Mouse (Mus musculus): ENCODE measurements around the gene Wnk4.

Wnk4 gene

DNA sequence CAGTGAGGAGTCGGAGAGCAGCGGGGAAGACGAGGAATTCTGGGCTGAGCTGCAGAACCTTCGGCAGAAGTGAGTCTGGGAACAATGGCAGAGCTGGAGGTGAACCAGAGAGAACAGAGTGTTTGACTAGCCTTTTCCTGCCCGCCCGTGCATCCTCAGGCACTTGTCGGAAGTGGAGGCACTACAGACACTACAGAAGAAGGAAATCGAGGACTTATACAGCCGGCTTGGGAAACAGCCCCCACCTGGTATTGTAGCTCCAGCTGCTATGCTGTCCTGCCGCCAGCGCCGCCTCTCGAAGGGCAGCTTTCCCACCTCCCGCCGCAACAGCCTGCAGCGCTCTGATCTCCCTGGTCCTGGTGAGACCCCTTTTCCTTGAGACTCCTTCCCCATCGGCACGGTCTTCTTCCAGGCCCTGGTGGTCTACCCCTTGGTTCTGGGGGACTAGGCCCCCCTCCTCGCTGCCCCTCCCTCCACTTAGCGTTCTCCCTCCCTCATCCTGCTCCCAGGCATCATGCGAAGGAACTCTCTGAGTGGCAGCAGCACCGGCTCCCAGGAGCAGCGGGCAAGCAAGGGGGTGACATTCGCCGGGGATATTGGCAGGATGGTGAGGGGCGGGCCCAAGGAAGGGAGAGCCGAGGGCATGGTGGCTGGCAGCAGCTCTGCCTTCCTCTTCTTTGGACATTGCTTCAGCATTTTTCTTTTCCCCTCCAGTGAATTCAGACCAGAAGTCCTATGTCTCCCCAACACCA lies 16.1 kb downstream of the Wnk4 start:
- no peak for DNase-seq

DNA sequence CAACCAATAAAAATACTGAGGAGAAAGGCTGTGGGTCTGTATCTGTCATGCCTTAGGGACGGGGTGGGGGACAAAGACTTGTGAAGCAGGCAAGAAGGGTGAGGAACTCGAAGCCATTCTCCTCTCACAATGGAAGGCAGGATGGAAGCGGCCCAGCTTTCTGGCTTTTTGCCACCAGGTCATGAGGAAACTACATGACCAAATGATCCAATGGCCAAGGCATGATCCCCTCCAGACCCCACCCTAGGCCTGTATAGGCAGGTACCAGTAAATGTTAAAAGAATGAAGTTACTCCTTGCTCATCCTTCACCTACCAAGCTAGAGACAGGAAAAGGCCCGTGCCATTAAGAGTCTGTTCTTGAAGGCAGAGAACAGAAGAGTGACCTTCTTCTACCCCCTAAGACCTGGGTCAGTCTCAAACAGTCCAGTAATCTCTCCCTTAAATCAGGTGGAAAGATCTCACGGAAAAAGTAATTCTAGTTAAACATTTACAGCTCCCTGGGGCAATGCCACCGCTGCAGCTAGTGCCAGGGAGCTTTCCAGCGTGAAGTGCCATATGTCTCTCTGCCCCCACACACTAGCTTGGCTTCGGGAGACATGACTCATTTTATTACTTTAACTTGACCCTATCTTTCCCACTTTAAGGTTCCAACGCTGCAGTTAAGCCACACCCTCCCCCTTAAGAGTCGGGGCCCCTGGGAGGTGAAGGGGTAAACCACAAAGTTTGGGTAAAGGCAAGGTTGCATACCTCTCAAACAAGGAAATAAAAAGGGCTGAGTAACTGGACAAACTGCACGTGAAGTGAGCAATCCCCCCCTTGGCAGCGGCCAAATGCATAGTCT lies 17.2 kb downstream of the Wnk4 start:
- DNase-seq: no peak

DNA sequence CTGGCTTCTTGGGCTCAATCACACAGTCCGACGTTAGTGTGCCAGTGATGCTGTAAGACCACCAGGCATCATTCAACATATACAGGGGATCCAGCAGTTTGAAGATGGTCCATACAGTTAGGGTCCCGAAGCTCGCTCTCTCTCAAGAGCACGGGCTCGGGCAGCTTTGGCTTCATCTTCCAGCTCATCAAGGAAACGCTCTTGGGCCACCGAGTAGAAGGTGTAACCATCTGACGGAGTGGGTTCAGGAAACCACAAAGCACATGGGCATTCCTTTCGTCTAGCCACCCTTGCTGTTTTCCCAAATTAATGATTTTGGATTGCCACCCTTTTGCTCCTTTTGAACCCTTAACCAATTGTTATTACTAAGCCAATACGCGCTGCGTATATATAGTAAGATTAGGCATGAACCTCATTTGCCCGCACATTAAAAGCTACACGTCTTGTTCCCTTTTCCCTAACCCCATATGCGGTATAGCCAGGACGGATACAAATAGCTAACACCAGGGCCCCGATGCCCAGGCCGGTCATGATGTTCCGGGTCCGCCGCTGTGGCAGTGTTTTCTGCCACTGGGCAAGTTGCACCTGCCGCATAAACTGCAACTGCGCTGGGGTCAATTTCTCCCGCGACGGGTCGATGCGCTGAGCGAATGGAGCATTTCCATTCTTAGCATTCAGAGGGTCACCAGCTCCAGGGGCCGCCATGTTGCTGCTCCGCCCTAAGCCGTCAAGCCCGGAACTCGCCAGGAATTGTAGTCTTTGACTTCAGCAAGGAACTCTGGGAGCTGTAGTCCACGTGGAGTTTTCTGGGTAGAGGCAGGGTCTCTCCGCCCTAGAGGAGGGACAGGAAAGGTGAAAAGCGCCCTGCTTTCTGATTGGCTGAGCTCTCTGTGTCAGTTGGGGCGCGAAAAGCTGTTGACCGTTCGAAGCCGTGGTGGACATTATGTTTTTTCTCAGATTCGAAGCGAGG lies 18.1 kb downstream of the Wnk4 start, which contains the start of the genes Cntd1 and Coa3:
Cntd1 (plus strand) TSS at position 790 of the 970 bp plus-strand sequence.
Coa3 (minus strand) TSS at position 892 of the 970 bp plus-strand sequence.
- DNase-seq: peak; percentile 78 to 81

GRCm38 (mm10) chr11:101279193-101279569 lies 18.8 kb downstream of the Wnk4 start:
- DNase-seq: no peak

- DNase-seq: no peak
Observed at GRCm38 (mm10) chr11:101280837-101281236, 20.5 kb downstream of the Wnk4 start.

DNA sequence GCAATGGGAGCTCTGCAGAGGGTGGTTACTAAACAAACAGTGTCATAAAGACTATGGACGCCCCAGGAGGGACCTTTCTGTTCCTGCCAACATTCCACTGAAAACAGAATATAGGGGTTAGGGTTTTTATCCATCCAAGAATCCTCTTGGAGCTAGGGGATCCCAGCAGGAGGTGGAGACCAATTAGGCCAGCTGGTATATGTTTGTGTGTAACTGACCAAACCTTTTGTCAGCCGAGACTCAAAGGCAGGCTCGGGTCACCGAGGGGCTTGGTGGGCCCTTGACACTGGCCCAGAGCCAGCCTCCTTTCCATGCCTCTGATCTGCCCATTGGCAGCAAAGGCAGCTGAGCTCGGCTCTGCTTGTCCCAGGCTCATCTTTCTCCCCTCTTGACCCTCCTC lies 22.5 kb downstream of the Wnk4 start:
- no peak for DNase-seq

- no peak for DNase-seq
Observed at GRCm38 (mm10) chr11:101283805-101284204, 23.4 kb downstream of the Wnk4 start.

- DNase-seq: no peak
Observed at GRCm38 (mm10) chr11:101287306-101287705, 26.9 kb downstream of the Wnk4 start.

GRCm38 (mm10) chr11:101291231-101291630 lies 30.9 kb downstream of the Wnk4 start:
- DNase-seq: no peak

DNA sequence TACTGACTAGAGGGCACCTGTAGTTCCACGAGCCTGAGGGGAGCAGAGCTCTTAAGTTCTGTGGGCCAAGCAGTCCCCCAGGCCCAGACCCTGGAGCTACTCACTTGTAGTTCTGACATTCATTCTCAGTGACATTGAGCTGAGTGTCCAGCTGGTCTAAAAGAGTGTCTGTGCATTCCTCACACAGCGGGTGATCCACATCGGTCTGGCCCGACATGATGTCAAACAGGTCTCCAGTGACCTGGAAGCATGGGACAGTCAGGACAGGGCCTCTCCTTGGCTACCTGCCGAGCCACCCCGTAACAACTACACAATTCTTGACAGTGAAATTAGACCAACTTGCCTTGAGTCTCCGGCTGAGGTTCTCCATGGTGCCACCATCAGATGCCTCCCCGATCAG lies 34.8 kb downstream of the Wnk4 start:
- no peak for DNase-seq

GRCm38 (mm10) chr11:101300881-101301280 lies 40.5 kb downstream of the Wnk4 start:
- DNase-seq: peak in 1 of 2 experiments; percentile 11

DNA sequence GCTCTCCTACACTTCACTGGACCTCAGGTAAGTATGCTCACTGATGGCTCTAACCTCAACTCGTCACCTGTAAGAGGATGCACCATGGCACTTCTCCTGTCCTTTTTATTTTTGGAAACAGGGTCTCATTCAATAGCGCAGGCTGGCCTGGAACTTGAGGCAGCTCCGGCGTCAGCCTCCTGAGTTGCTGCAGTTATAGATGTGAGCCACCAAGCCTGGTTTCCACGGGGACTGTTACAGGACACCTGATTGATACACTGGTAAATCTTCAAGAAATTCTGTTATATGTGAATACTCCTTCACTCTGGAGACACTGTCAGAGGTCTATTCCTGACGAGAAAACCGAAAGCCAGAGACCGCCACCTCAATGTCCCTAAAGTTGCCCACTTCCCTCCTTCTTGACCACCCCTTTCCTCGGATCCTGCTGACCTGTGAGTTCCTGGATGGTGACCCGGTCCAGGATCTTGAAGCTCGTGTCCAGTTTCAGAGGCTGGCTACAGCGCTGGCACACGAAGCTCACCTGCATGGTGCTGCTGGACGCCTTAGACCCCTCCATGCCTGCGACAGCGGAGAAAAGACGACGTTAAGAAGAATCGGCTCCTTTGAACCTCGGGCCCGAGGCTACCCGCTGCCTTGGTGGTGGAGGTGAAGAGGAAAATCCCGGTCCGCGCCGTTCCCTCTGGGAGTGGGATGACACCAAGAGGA lies 41.1 kb downstream of the Wnk4 start:
- no peak for DNase-seq

DNA sequence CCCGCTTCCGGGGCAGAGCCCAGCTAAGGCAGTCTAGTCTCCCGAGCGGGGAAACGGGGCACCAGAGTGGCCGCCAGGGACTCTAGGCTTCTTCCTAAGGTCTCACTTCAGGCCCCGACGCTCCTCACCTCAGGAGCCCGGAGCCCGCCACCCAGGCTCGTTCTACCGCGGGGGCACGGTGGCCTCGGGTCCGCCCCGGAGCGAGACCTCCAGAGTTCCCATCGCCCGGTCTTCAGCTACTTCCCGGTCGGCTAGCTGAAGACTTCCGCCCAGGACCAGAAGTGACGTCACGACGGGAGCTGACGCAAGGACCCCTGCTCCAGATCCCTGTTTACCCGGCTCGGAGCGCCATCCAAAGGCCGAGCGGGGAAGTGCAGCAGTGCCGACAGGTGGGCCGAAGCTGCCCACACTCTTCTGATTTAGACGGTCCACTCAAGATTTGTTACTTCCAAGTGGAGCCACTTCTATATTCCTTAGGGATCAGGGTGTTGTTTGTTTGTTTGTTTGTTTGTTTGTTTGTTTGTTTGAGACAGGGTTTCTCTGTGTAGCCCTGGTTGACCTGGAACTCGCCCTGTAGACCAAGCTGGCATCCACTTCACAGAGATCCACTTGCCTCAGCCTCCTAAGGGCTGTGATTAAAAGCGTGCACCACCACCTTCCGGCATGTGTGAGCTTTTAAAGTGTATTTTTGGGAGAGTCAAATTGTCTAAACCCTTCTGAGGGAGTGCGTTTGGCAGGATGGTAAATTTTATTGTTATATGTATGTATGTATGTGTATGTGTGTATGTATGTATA lies 41.8 kb downstream of the Wnk4 start, which contains the start of gene Becn1:
Becn1 (minus strand) TSS at position 283 of the 795 bp plus-strand sequence.
- peak; percentile 98 for DNase-seq

DNA sequence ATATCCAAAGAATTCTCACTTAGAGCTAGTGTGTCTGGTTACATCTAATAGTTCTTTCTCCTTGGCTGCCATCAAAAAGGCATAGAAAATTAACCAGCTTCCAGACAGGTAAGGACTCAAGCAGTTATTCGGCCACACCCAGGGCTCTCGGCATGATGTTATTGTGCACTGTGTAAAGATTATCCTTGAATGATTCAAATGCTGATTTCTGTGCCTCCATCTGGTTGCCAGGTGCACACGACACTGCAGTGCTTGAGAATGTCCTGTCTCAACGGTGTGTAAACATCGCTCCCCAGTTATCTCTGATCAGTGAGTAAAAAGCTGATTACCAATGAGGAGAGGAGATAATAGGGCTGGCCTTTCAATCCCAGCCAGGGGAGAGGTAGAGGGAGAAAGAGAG lies 47.4 kb downstream of the Wnk4 start:
- DNase-seq: no peak

DNA sequence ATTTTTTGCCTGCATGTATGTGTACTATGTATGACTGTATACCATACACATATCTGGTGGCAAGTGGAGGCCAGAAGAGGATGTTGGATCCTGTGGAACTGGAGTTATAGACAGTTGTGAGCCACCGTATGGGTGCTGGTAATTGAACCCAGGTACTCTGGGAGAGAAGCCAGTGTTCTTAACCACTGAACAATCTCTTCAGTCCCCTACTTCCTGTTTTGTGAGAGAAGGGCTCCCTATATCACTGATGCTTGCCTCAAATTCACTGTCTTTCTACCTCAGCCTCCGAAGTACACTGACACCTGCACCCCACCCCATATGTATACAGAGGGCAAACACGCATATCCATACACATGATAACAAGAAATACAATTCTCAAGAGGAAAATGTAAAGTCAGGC lies 50.7 kb downstream of the Wnk4 start:
- DNase-seq: no peak

GRCm38 (mm10) chr11:101312150-101312549 lies 51.8 kb downstream of the Wnk4 start:
- no peak for DNase-seq

GRCm38 (mm10) chr11:101314567-101314966 lies 54.2 kb downstream of the Wnk4 start:
- DNase-seq: no peak

DNA sequence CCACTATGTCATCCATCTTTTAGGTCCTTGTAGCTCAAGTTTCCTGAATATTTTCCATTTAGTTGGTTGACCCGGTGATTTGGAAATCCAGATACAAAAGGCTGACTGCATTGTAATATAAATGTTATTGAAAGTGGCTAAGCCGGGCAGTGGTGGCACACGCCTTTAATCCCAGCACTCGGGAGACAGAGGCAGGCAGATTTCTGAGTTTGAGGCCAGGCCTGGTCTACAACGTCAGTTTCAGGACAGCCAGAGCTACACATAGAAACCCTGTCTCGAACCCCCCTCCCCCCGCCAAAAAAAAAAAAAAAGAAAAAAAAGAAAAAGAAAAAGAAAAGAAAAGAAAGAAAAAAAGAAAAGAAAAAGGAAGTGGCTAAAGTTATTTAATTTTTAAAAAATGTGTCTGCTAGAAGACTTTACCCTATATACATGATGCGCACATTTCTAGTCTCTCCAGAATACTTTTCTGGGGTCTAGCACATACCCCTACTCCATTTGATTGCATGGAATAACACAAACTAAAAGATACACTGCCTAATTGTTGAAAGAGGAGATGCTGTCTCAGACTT lies 54.8 kb downstream of the Wnk4 start:
- no peak for DNase-seq

DNA sequence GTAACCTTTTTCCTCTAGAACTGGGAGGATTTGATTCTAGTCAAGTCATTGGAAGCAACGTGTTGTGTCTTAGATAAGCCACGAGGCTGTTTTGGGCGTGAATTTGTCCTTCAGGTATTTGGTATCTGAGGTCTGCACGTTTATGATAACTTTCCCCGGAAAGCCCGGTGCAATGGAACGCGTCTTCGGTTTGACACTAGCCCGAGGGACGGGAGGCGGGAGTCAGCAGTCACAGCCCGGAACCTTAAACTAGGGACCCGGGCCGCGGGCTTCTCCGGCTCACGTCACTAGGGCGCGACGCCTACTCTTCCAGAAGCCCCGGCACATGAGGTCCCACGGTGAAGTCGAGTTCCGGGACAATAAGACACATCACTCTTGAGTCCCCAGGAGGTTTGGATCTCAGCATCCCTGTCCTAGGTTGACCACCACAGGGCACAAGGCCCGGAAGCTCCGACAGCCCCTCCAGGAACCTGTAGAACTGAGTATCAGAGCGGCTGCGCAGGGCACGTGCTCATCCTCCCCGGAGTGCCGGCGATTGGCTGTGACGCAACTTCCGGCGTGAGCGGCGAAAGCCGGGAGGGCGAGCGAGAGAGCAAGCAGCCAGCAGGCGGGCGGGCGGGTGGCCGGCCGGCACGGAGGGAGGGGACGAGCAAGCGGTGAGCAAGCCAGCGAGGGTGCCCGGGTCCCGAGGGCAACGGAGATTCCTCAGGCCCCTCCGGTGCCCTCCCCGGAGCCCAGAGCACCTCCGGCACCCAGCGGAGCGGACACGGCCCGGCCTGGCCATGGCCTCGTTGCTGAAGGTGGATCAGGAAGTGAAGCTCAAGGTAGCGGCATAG lies 55.5 kb downstream of the Wnk4 start, which contains the start of gene Psme3:
Psme3 (plus strand) TSS at position 549 of the 836 bp plus-strand sequence.
- peak; percentile 92 to 95 for DNase-seq

GRCm38 (mm10) chr11:101316501-101316917 lies 56.1 kb downstream of the Wnk4 start:
- no peak for DNase-seq

Data from cerebellum, postnatal 36 days (tissue).